Mouse (Mus musculus) kidney, postnatal 25 days (tissue): ENCODE data around the gene Grin2b.
A peak's percentile ranks its signal among the peaks of the same experiment; 100 is the strongest.

ENCODE experiments used
- DNase-seq, 2 experiments: peaks; one replicate each; pipeline ENCODE4 v3.0.0; 2021; ENCODE audit warnings: mixed read lengths in 2 of 2

Grin2b gene

GRCm38 (mm10) chr6:136173191-136173896 is at the start of gene Grin2b:
Gene Grin2b (minus strand): TSS chr6:136173511.
- no peak for DNase-seq

- DNase-seq = no peak
Measured at GRCm38 (mm10) chr6:136221894-136222293, 48.6 kb upstream of the Grin2b start.

- no peak for DNase-seq
Measured at GRCm38 (mm10) chr6:136210442-136210841, 37.1 kb upstream of the Grin2b start.

GRCm38 (mm10) chr6:136199814-136200213 is 26.5 kb upstream of the Grin2b start:
- no peak for DNase-seq

- DNase-seq = no peak
Measured at GRCm38 (mm10) chr6:136194616-136195015, 21.3 kb upstream of the Grin2b start.

- DNase-seq = no peak
Measured at GRCm38 (mm10) chr6:136178066-136178465, 4.8 kb upstream of the Grin2b start.

GRCm38 (mm10) chr6:136172801-136173190 is 515 bp downstream of the Grin2b start:
- DNase-seq = no peak

GRCm38 (mm10) chr6:136172172-136172651 is 1.1 kb downstream of the Grin2b start:
- DNase-seq = no peak

- DNase-seq = no peak
Measured at GRCm38 (mm10) chr6:136171343-136171742, 2.0 kb downstream of the Grin2b start.

- DNase-seq = no peak
Measured at GRCm38 (mm10) chr6:136170381-136170780, 2.9 kb downstream of the Grin2b start.

- no peak for DNase-seq
Measured at GRCm38 (mm10) chr6:136167361-136167760, 6.0 kb downstream of the Grin2b start.

- peak in 1 of 2 experiments; percentile 26 for DNase-seq
Measured at GRCm38 (mm10) chr6:136165443-136166077, 7.8 kb downstream of the Grin2b start.

GRCm38 (mm10) chr6:136162090-136162489 is 11.2 kb downstream of the Grin2b start:
- DNase-seq = no peak

GRCm38 (mm10) chr6:136153444-136153843 is 19.9 kb downstream of the Grin2b start:
- no peak for DNase-seq

- DNase-seq = peak; percentile 18 to 37
Measured at GRCm38 (mm10) chr6:136150064-136150463, 23.2 kb downstream of the Grin2b start.

GRCm38 (mm10) chr6:136139967-136140366 is 33.3 kb downstream of the Grin2b start:
- DNase-seq = no peak

- peak; percentile 38 to 65 for DNase-seq
Measured at GRCm38 (mm10) chr6:136130456-136130855, 42.9 kb downstream of the Grin2b start.

- DNase-seq = no peak
Measured at GRCm38 (mm10) chr6:136122593-136122992, 50.7 kb downstream of the Grin2b start.

- peak in 1 of 2 experiments; percentile 4 for DNase-seq
Measured at GRCm38 (mm10) chr6:136117390-136117789, 55.9 kb downstream of the Grin2b start.

- DNase-seq = no peak
Measured at GRCm38 (mm10) chr6:136113639-136114410, 59.5 kb downstream of the Grin2b start.

GRCm38 (mm10) chr6:136109172-136109571 is 64.1 kb downstream of the Grin2b start:
- DNase-seq = peak in 1 of 2 experiments; percentile 2

- no peak for DNase-seq
Measured at GRCm38 (mm10) chr6:136108466-136108865, 64.8 kb downstream of the Grin2b start.

GRCm38 (mm10) chr6:136105221-136105620 is 68.1 kb downstream of the Grin2b start:
- DNase-seq = no peak
